Mouse (Mus musculus) ES-E14 (cell line): Measurements from ENCODE around the gene Cep70.

Experiments
- HCFC1 ChIP-seq: IDR thresholded peaks from 2 replicates; pipeline ENCODE4 v1.6.1; 2012; ENCODE audit warnings: low read length, inconsistent platforms, borderline replicate concordance; ENCODE audit not compliant: insufficient read depth
- ZC3H11A ChIP-seq: IDR thresholded peaks from 2 replicates; pipeline ENCODE4 v1.6.1; 2012; ENCODE audit warnings: low read depth, mild to moderate bottlenecking, inconsistent platforms, low read length, borderline replicate concordance
- ZNF384 ChIP-seq: IDR thresholded peaks from 2 replicates; pipeline ENCODE4 v1.6.1; 2012; ENCODE audit warnings: low read depth, low read length, inconsistent platforms

GRCm38 (mm10) chr9:99248304-99248703 lies 5.1 kb downstream of the Cep70 start:
- TF ChIP-seq HCFC1 (no peak), ZC3H11A (no peak), ZNF384 (no peak)
